Mouse (Mus musculus): ENCODE measurements around the gene Arpc1b. TPM values are rescaled to one million over a fixed set of nuclear protein-coding genes. Genes with fewer than 3 reads are reported as not detected.

Arpc1b gene
- polyA plus RNA-seq, 1 experiment from 2014 or later, result 101 TPM

GRCm38 (mm10) chr5:145149294-145149693 lies 35.3 kb downstream of the Arpc1b start:
- Histone ChIP-seq H3K27ac (replicated peaks; ENCODE audit: low read depth, low read length) (no peak overlapping the region), H3K9ac (ENCODE audit: low read length) (no peak overlapping the region), H3K4me3 (ENCODE audit: low read depth, low read length) (no peak overlapping the region), H3K27me3 (ENCODE audit: control insufficient read depth, insufficient read depth, low read length) (no peaks in the 10 kb centered on the region), H3K4me2 (ENCODE audit: low read depth, severe bottlenecking) (no peak overlapping the region), H3K4me1 (ENCODE audit: control insufficient read depth, insufficient read depth, low read length) (no peaks in the 10 kb centered on the region), H3K9me3 (ENCODE audit: control insufficient read depth, low read length) (no peaks in the 10 kb centered on the region), H3K36me3 (ENCODE audit: control insufficient read depth, insufficient read depth, low read length) (peaks cover 51% of the 10 kb centered on the region)
- 93% methylated on average over 6 of the region's 6 CpGs for WGBS
- no peak for ATAC-seq (ENCODE audit: insufficient number of reproducible peaks, low FRiP score, low TSS enrichment, low read depth)
- no peak for DNase-seq (ENCODE audit: low spot score)

GRCm38 (mm10) chr5:145152690-145153089 lies 38.7 kb downstream of the Arpc1b start:
- no peak overlapping the region for H3K9ac ChIP-seq (ENCODE audit: low read length)
- DNase-seq (ENCODE audit: low spot score), result no peak
- H3K4me2 ChIP-seq (ENCODE audit: low read depth, severe bottlenecking), result no peak overlapping the region
- no peak overlapping the region for H3K4me3 ChIP-seq (ENCODE audit: low read depth, low read length)
- H3K27me3 ChIP-seq (ENCODE audit: control insufficient read depth, insufficient read depth, low read length), result no peaks in the 10 kb centered on the region
- peaks cover 34% of the 10 kb centered on the region; the same call in 1 of the 2 replicates for H3K36me3 ChIP-seq (ENCODE audit: control insufficient read depth, insufficient read depth, low read length)
- no peaks in the 10 kb centered on the region for H3K9me3 ChIP-seq (ENCODE audit: control insufficient read depth, low read length)
- no peak for ATAC-seq (ENCODE audit: insufficient number of reproducible peaks, low FRiP score, low TSS enrichment, low read depth)
- H3K27ac ChIP-seq (replicated peaks; ENCODE audit: low read depth, low read length), result no peak overlapping the region
- H3K4me1 ChIP-seq (ENCODE audit: control insufficient read depth, insufficient read depth, low read length), result no peaks in the 10 kb centered on the region
- 94% methylated on average over 5 of the region's 5 CpGs for WGBS

GRCm38 (mm10) chr5:145161361-145161760 lies 47.3 kb downstream of the Arpc1b start:
- Histone ChIP-seq H3K27ac (replicated peaks; ENCODE audit: low read depth, low read length) (no peak overlapping the region), H3K4me1 (ENCODE audit: control insufficient read depth, insufficient read depth, low read length) (peaks cover 5% of the 10 kb centered on the region), H3K4me3 (ENCODE audit: low read depth, low read length) (no peak overlapping the region), H3K9ac (ENCODE audit: low read length) (no peak overlapping the region), H3K27me3 (ENCODE audit: control insufficient read depth, insufficient read depth, low read length) (no peaks in the 10 kb centered on the region), H3K4me2 (ENCODE audit: low read depth, severe bottlenecking) (no peak overlapping the region), H3K9me3 (ENCODE audit: control insufficient read depth, low read length) (no peaks in the 10 kb centered on the region), H3K36me3 (ENCODE audit: control insufficient read depth, insufficient read depth, low read length) (peaks cover 13% of the 10 kb centered on the region)
- WGBS, result 95% methylated on average over 14 of the region's 14 CpGs
- DNase-seq (ENCODE audit: low spot score) (no peak), ATAC-seq (ENCODE audit: insufficient number of reproducible peaks, low FRiP score, low TSS enrichment, low read depth) (no peak)

GRCm38 (mm10) chr5:145164710-145165109 lies 50.7 kb downstream of the Arpc1b start:
- no peaks in the 10 kb centered on the region for H3K9me3 ChIP-seq (ENCODE audit: control insufficient read depth, low read length)
- no peak overlapping the region for H3K4me2 ChIP-seq (ENCODE audit: low read depth, severe bottlenecking)
- WGBS, result 76% methylated on average over 3 of the region's 3 CpGs
- no peak overlapping the region for H3K27ac ChIP-seq (replicated peaks; ENCODE audit: low read depth, low read length)
- DNase-seq (ENCODE audit: low spot score) (no peak), ATAC-seq (ENCODE audit: insufficient number of reproducible peaks, low FRiP score, low TSS enrichment, low read depth) (no peak)
- peaks cover 8% of the 10 kb centered on the region for H3K36me3 ChIP-seq (ENCODE audit: control insufficient read depth, insufficient read depth, low read length)
- H3K4me1 ChIP-seq (ENCODE audit: control insufficient read depth, insufficient read depth, low read length), result peaks cover 14% of the 10 kb centered on the region
- no peak overlapping the region for H3K9ac ChIP-seq (ENCODE audit: low read length)
- H3K27me3 ChIP-seq (ENCODE audit: control insufficient read depth, insufficient read depth, low read length), result no peaks in the 10 kb centered on the region
- no peak overlapping the region for H3K4me3 ChIP-seq (ENCODE audit: low read depth, low read length)

- peaks cover 14% of the 10 kb centered on the region for H3K4me1 ChIP-seq (ENCODE audit: control insufficient read depth, insufficient read depth, low read length)
- no peak overlapping the region for H3K9ac ChIP-seq (ENCODE audit: low read length)
- ATAC-seq (ENCODE audit: insufficient number of reproducible peaks, low FRiP score, low TSS enrichment, low read depth) (no peak), DNase-seq (ENCODE audit: low spot score) (no peak)
- H3K27me3 ChIP-seq (ENCODE audit: control insufficient read depth, insufficient read depth, low read length), result no peaks in the 10 kb centered on the region
- no peak overlapping the region for H3K4me2 ChIP-seq (ENCODE audit: low read depth, severe bottlenecking)
- H3K27ac ChIP-seq (replicated peaks; ENCODE audit: low read depth, low read length), result no peak overlapping the region
- H3K36me3 ChIP-seq (ENCODE audit: control insufficient read depth, insufficient read depth, low read length), result peaks cover 8% of the 10 kb centered on the region
- 88% methylated on average over 15 of the region's 15 CpGs for WGBS
- H3K4me3 ChIP-seq (ENCODE audit: low read depth, low read length), result no peak overlapping the region
- H3K9me3 ChIP-seq (ENCODE audit: control insufficient read depth, low read length), result no peaks in the 10 kb centered on the region
These were observed 51.2 kb downstream of the Arpc1b start for GRCm38 (mm10) chr5:145165184-145165583.

- peaks cover 15% of the 10 kb centered on the region for H3K36me3 ChIP-seq (ENCODE audit: control insufficient read depth, insufficient read depth, low read length)
- peak within 1 kb of the TSS; percentile 80 for H3K4me3 ChIP-seq (ENCODE audit: low read depth, low read length)
- no peaks in the 10 kb centered on the region for H3K9me3 ChIP-seq (ENCODE audit: control insufficient read depth, low read length)
- H3K9ac ChIP-seq (ENCODE audit: low read length), result peak within 1 kb of the TSS; percentile 89
- ATAC-seq (ENCODE audit: insufficient number of reproducible peaks, low FRiP score, low TSS enrichment, low read depth) (peak; percentile 90), DNase-seq (ENCODE audit: low spot score) (peak; percentile 99)
- H3K4me2 ChIP-seq (ENCODE audit: low read depth, severe bottlenecking), result peak within 1 kb of the TSS; percentile 59
- WGBS, result under 1% methylated on average over 51 of the region's 51 CpGs
- peaks cover 14% of the 10 kb centered on the region for H3K4me1 ChIP-seq (ENCODE audit: control insufficient read depth, insufficient read depth, low read length)
- H3K27ac ChIP-seq (replicated peaks; ENCODE audit: low read depth, low read length), result peak within 1 kb of the TSS; percentile 65
- H3K27me3 ChIP-seq (ENCODE audit: control insufficient read depth, insufficient read depth, low read length), result no peaks in the 10 kb centered on the region
These were observed 52.7 kb downstream of the Arpc1b start, which contains the start of the genes Ptcd1 and Cpsf4 for GRCm38 (mm10) chr5:145166536-145167305. Gene Ptcd1 (minus strand): TSS chr5:145167108. Gene Cpsf4 (plus strand): TSS chr5:145167213.

GRCm38 (mm10) chr5:145167306-145167661 lies 53.3 kb downstream of the Arpc1b start:
- 0 out of 2 replicates have a peak overlapping the region, but pooled peaks have one; percentile 16 for H3K27ac ChIP-seq (replicated peaks; ENCODE audit: low read depth, low read length)
- no peak for DNase-seq (ENCODE audit: low spot score)
- 0% methylated on average over 28 of the region's 28 CpGs for WGBS
- H3K9me3 ChIP-seq (ENCODE audit: control insufficient read depth, low read length), result no peaks in the 10 kb centered on the region
- H3K27me3 ChIP-seq (ENCODE audit: control insufficient read depth, insufficient read depth, low read length), result no peaks in the 10 kb centered on the region
- peaks cover 19% of the 10 kb centered on the region for H3K36me3 ChIP-seq (ENCODE audit: control insufficient read depth, insufficient read depth, low read length)
- H3K4me3 ChIP-seq (ENCODE audit: low read depth, low read length), result peak overlapping the region; percentile 80
- peak; percentile 65 for ATAC-seq (ENCODE audit: insufficient number of reproducible peaks, low FRiP score, low TSS enrichment, low read depth)
- H3K9ac ChIP-seq (ENCODE audit: low read length), result peak overlapping the region; percentile 89
- H3K4me2 ChIP-seq (ENCODE audit: low read depth, severe bottlenecking), result peak overlapping the region; percentile 58
- H3K4me1 ChIP-seq (ENCODE audit: control insufficient read depth, insufficient read depth, low read length), result peaks cover 14% of the 10 kb centered on the region

GRCm38 (mm10) chr5:145178461-145178980 lies 64.5 kb downstream of the Arpc1b start:
- no peaks in the 10 kb centered on the region for H3K27me3 ChIP-seq (ENCODE audit: control insufficient read depth, insufficient read depth, low read length)
- H3K4me3 ChIP-seq (ENCODE audit: low read depth, low read length), result no peak overlapping the region
- DNase-seq (ENCODE audit: low spot score) (no peak), ATAC-seq (ENCODE audit: insufficient number of reproducible peaks, low FRiP score, low TSS enrichment, low read depth) (no peak)
- H3K27ac ChIP-seq (replicated peaks; ENCODE audit: low read depth, low read length), result no peak overlapping the region
- WGBS, result 85% methylated on average over 18 of the region's 18 CpGs
- peaks cover 48% of the 10 kb centered on the region for H3K36me3 ChIP-seq (ENCODE audit: control insufficient read depth, insufficient read depth, low read length)
- H3K9ac ChIP-seq (ENCODE audit: low read length), result no peak overlapping the region
- H3K9me3 ChIP-seq (ENCODE audit: control insufficient read depth, low read length), result no peaks in the 10 kb centered on the region
- H3K4me1 ChIP-seq (ENCODE audit: control insufficient read depth, insufficient read depth, low read length), result no peaks in the 10 kb centered on the region
- no peak overlapping the region for H3K4me2 ChIP-seq (ENCODE audit: low read depth, severe bottlenecking)
